Mouse (Mus musculus) C2C12 (cell line): Measurements from ENCODE around the gene Nol4l.

Experiments used
- CEBPB ChIP-seq: IDR thresholded peaks from one replicate; pipeline ENCODE4 v1.6.1; 2011; ENCODE audit warnings: low read depth, mild to moderate bottlenecking, control low read depth, moderate library complexity
- CTCF ChIP-seq: IDR thresholded peaks from one replicate; pipeline ENCODE4 v1.5.1; 2011; ENCODE audit not compliant: control insufficient read depth, insufficient read depth, insufficient read length
- USF1 ChIP-seq: IDR thresholded peaks from one replicate; pipeline ENCODE4 v1.6.1; 2011; ENCODE audit warnings: low read depth, mild to moderate bottlenecking, control low read depth, moderate library complexity

- TF ChIP-seq CTCF (no peak), CEBPB (no peak), USF1 (no peak)
Measured at GRCm38 (mm10) chr2:153549486-153549885, 19.7 kb upstream of the Nol4l start.
